Mouse (Mus musculus): ENCODE results near the gene Pate4. TPM values are rescaled to one million over a fixed set of nuclear protein-coding genes. Genes with fewer than 3 reads are reported as not detected.

The Pate4 gene
- polyA plus RNA-seq, 1 experiment from 2014 or later, result not detected

DNA sequence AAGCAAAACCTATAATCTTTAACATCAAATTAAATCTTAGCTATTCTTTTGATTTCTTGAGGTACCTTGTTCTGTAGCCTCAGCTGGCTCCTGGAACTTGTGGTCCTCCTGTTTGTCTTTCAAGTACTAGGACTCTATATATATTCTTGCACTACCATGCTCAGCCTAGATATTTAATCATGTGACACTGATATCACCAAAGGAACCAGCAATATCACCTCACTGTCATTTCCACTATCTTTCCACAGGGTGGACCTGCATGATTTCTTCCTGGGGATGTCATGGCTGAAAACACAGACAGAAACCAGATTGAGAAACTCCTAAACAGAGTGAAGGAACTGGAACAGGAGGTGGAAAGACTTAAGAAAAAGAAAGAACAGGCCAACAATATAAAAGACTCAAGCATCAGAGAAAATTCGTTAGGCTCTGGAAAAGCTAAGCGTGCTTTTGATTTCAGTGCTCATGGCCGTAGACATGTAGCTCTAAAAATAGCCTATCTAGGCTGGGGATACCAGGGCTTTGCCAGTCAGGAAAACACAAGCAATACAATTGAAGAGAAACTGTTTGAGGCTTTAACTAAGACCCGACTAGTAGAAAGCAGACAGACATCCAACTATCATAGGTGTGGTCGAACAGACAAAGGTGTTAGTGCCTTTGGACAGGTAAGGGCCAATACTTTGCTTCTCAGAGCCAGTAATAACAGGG is 47.1 kb downstream of the Pate4 start:
- Histone ChIP-seq H3K9ac (no peak overlapping the region), H3K27me3 (no peaks in the 10 kb centered on the region), H3K4me3 (no peak overlapping the region), H3K4me2 (no peak overlapping the region), H3K36me3 (peaks cover 38% of the 10 kb centered on the region), H3K4me1 (replicated peaks) (peaks cover 23% of the 10 kb centered on the region), H3K9me3 (no peaks in the 10 kb centered on the region), H3K27ac (no peak overlapping the region)
- WGBS, result 92% methylated on average over 5 of the region's 5 CpGs
- no peak for ATAC-seq (ENCODE audit: low FRiP score)

DNA sequence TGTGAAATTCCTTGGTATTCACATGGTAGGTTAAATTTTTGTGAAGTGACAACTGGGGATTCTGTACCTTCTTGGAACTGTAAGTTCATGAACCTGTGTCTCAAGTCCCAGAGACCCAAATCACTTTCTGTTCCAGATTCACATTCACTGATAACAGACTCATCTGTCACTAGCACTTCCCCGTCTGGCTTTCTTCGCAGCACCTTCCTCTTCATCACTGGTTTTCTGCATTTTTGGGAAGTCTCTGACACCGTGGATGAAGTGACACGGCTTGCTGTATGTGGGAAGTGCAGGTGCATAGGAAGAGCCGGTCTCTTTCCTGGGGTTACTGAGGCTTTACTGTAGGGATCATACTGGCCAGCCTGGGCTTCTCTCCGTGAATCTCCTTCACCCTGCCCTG is 50.2 kb downstream of the Pate4 start:
- H3K27me3 ChIP-seq, result peaks cover 8% of the 10 kb centered on the region
- H3K27ac ChIP-seq, result no peak overlapping the region
- no peaks in the 10 kb centered on the region for H3K9me3 ChIP-seq
- H3K4me2 ChIP-seq, result no peak overlapping the region
- no peak overlapping the region for H3K4me3 ChIP-seq
- peaks cover 29% of the 10 kb centered on the region for H3K36me3 ChIP-seq
- peaks cover 29% of the 10 kb centered on the region for H3K4me1 ChIP-seq (replicated peaks)
- no peak for ATAC-seq (ENCODE audit: low FRiP score)
- no peak overlapping the region for H3K9ac ChIP-seq
- 94% methylated on average over 6 of the region's 6 CpGs for WGBS

- H3K4me2 ChIP-seq, result no peak overlapping the region
- no peak overlapping the region for H3K27ac ChIP-seq
- no peak overlapping the region for H3K4me3 ChIP-seq
- peaks cover 8% of the 10 kb centered on the region for H3K27me3 ChIP-seq
- H3K36me3 ChIP-seq, result peaks cover 25% of the 10 kb centered on the region
- WGBS, result 93% methylated on average over 11 of the region's 11 CpGs
- H3K4me1 ChIP-seq (replicated peaks), result peaks cover 29% of the 10 kb centered on the region
- no peak for ATAC-seq (ENCODE audit: low FRiP score)
- H3K9me3 ChIP-seq, result no peaks in the 10 kb centered on the region
- no peak overlapping the region for H3K9ac ChIP-seq
These were observed 50.7 kb downstream of the Pate4 start for GRCm38 (mm10) chr9:35561076-35561475.

DNA sequence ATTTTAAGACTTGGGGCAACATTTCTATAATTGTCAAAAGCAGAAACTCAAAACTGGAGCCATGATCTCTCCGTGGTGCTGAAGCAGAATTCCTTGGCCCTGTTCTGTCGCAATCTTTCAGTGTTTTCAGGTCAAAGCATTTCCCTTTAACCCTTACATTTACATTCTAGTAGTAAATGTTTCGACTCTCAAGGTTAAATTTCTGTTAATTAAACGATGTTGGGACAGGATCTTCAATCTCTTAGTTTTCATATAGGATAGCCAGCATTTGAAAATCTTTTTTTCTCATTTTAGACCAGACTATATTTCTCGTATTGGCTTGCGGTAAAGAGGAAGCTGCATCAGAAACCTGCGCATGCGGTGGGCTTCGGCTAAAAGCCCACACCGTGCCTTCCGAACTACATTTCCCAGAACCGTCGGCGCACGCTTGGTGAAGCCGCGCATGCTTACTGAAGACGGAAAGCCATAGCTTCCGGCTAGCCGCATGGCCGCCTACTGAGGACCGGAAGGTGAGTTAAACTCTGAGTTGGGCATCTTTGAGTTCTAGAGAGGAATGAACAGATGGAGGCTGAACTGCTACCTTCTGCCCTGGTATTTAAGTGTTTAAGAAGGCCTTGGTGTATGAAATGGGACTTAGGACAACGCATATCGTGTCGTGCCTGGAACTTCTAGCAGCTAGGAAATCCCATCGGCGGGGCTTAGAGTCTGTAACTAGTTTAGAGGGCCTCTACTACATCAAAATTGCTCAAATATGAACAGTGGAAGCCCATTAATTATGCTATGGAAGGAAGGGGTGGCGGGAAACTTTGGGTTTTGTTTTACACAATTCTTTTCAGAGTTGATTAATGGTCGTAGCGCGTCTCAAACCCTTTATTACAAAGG is 52.5 kb downstream of the Pate4 start:
- Histone ChIP-seq H3K4me2 (peak overlapping the region; percentile 89), H3K4me1 (replicated peaks) (peaks cover 29% of the 10 kb centered on the region), H3K27me3 (peaks cover 8% of the 10 kb centered on the region), H3K36me3 (peaks cover 25% of the 10 kb centered on the region), H3K9ac (peak overlapping the region; percentile 80), H3K4me3 (peak overlapping the region; percentile 64), H3K27ac (peak overlapping the region; percentile 85), H3K9me3 (no peaks in the 10 kb centered on the region)
- WGBS, result 2% methylated on average over 31 of the region's 31 CpGs
- peak; percentile 90 for ATAC-seq (ENCODE audit: low FRiP score)

DNA sequence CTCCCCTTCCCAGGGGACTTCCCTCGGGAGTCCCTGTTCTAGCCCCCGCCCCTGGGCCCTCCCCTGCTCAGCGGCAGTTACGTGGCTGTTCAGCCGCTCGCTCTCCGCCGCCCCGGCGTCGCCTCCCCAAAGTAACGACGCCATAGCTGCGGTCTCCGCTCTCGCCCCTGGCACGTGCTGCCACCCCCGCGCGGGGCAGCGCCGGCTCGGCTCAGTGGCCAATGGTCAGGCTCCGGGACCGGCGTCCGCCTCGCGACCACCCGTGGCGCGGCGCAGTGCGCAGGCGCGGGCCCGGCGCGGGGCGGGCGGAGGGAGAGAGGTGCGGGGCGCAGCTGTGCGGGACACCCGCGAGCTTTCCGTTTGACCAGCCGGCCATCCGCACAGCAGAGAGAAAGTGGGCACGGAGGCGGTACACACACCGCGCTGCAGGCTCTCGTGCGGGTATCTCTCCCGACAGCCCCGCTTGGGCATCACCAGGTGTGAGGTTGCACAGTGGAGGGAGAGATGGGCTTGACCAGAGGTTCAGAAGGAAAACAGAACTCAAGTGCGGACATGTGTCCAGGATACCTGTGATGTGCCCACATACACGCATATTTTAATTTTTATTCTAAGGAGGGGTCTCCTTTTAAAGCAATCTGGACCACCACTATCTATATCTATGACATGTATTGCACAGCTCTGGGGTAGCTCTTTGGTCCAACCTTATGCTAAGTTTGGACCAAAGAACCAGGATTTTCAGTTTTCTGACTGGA is 53.3 kb downstream of the Pate4 start, which contains the start of the genes Ddx25 and Pus3:
Ddx25 (minus strand) TSS at position 272 of the 752 bp plus-strand sequence.
Pus3 (plus strand) TSS at position 339 of the 752 bp plus-strand sequence.
- Histone ChIP-seq H3K4me2 (peak within 1 kb of the TSS; percentile 89), H3K27me3 (peaks cover 8% of the 10 kb centered on the region), H3K9ac (peak within 1 kb of the TSS; percentile 80), H3K36me3 (peaks cover 32% of the 10 kb centered on the region), H3K27ac (peak within 1 kb of the TSS; percentile 85), H3K9me3 (no peaks in the 10 kb centered on the region), H3K4me1 (replicated peaks) (peaks cover 29% of the 10 kb centered on the region), H3K4me3 (peak within 1 kb of the TSS; percentile 64)
- ATAC-seq (ENCODE audit: low FRiP score), result peak; percentile 86
- 2% methylated on average over 57 of the region's 59 CpGs for WGBS

Other genes starting within 250 kb of the Pate4 start
- 5.0 and 7.9 TPM in 2 replicates for gene Cdon, start 190.8 kb downstream of the Pate4 start, polyA plus RNA-seq (2015; fragmentation: Nextera tagmentation; extraction: Ambion mirVana)
- not detected in 2 replicates for gene Gm1113, start 93.7 kb downstream of the Pate4 start, polyA plus RNA-seq (2015; fragmentation: Nextera tagmentation; extraction: Ambion mirVana)
- 23.5 and 24.1 TPM in 2 replicates for gene Ddx25, start 53.4 kb downstream of the Pate4 start, polyA plus RNA-seq (2015; fragmentation: Nextera tagmentation; extraction: Ambion mirVana)
- gene Pus3, start 53.3 kb downstream of the Pate4 start, polyA plus RNA-seq (2015; fragmentation: Nextera tagmentation; extraction: Ambion mirVana), result 15.1 and 18.1 TPM in 2 replicates
- 1.5 and 2.2 TPM in 2 replicates for gene Pate2, start 41.7 kb downstream of the Pate4 start, polyA plus RNA-seq (2015; fragmentation: Nextera tagmentation; extraction: Ambion mirVana)
- 19.7 and 21.3 TPM in 2 replicates for gene Hyls1, start 41.5 kb downstream of the Pate4 start, polyA plus RNA-seq (2015; fragmentation: Nextera tagmentation; extraction: Ambion mirVana)
- not detected in 2 replicates for gene Pate3, start 36.3 kb upstream of the Pate4 start, polyA plus RNA-seq (2015; fragmentation: Nextera tagmentation; extraction: Ambion mirVana)
- gene Pate1, start 75.4 kb upstream of the Pate4 start, polyA plus RNA-seq (2015; fragmentation: Nextera tagmentation; extraction: Ambion mirVana), result 0.12 TPM in 1 of 2 replicates, not detected in the other
- not detected in 2 replicates for gene Gm17677, start 129.1 kb upstream of the Pate4 start, polyA plus RNA-seq (2015; fragmentation: Nextera tagmentation; extraction: Ambion mirVana)
- not detected in 2 replicates for gene Gm17727, start 166.2 kb upstream of the Pate4 start, polyA plus RNA-seq (2015; fragmentation: Nextera tagmentation; extraction: Ambion mirVana)
- gene Gm27235, start 178.2 kb upstream of the Pate4 start, polyA plus RNA-seq (2015; fragmentation: Nextera tagmentation; extraction: Ambion mirVana), result not detected in 2 replicates
- gene D730048I06Rik, start 178.2 kb upstream of the Pate4 start, polyA plus RNA-seq (2015; fragmentation: Nextera tagmentation; extraction: Ambion mirVana), result not detected in 2 replicates
- gene 9230110F15Rik, start 232.2 kb upstream of the Pate4 start, polyA plus RNA-seq (2015; fragmentation: Nextera tagmentation; extraction: Ambion mirVana), result not detected in 2 replicates

All from hindbrain, embryonic 13.5 days (tissue).